Mouse (Mus musculus) ES-Bruce4 (cell line): Measurements from ENCODE around the gene Selenoh.

Experiments
- CTCF ChIP-seq: IDR thresholded peaks from one replicate; pipeline ENCODE4 v1.8.1; 2011; ENCODE audit warnings: low read depth, low read length
- EP300 ChIP-seq: IDR thresholded peaks from 2 replicates; pipeline ENCODE4 v1.6.1; 2011; ENCODE audit warnings: low read depth, low read length; ENCODE audit not compliant: insufficient read depth
- POLR2A ChIP-seq: IDR thresholded peaks from one replicate; pipeline ENCODE4 v1.8.1; 2011; ENCODE audit warnings: low read length; ENCODE audit not compliant: insufficient read depth

DNA sequence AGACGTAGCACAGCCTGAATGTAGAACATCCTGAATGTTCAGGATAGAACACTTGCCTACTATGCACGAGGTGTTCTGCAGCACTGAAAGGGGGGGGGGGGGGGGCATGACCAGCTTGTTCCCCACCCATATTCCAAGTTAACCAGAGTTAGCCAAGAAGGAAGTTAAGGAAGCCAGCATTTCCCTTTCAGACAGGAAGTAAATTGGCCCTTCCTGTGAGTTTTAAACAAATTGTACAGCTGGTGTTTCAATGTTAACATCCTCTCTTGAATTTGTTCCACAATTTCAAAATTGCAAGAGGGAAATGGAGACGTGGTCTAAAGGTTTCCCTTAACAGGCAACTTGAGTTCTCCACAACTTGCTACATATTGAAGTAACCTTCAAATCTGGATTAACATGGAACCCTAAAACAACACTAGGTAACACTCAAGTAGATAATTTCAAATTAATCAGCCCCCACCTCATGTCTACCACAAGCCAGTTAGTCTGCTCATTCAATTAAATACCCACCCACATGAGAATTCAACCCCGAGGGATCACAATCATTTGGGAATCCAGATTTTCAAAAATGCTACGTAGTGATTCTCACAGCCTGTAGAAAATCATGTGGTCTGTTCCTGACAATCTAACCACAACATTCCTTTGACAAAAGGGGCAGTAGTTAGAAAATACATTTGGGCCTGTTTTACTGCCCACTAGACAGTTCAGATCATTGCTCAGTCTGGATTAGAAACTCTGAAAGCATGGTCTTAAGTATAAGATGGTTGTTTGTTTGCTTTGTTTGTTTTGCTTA, 31.9 kb downstream of the Selenoh start:
- TF ChIP-seq EP300 (no peak), POLR2A (no peak), CTCF (no peak)
